Mouse (Mus musculus): Measurements from ENCODE around the gene Dbi. TPM values are rescaled to one million over a fixed set of nuclear protein-coding genes. Genes with fewer than 3 reads are reported as not detected.
"Not testable (repeated sequence)": the region's sequence is repeated elsewhere in the genome, so short reads cannot be mapped to it uniquely, and the experiment has no call there.

Dbi gene
- polyA plus RNA-seq, 1 experiment from 2014 or later = 421 TPM

GRCm38 (mm10) chr1:120094920-120095319, 26.0 kb downstream of the Dbi start:
- ATAC-seq (ENCODE audit: insufficient read depth) (no peak), DNase-seq (no peak)
- H3K9me3 ChIP-seq (ENCODE audit: low read depth, low read length) = no peaks in the 10 kb centered on the region
- WGBS = 62% methylated on average over 3 of the region's 3 CpGs
- H3K4me1 ChIP-seq (ENCODE audit: insufficient read depth) = no peaks in the 10 kb centered on the region
- no peak for TF ChIP-seq CTCF (IDR thresholded peaks at IDR 0.05; ENCODE audit: low read depth)
- H3K27ac ChIP-seq (ENCODE audit: low read depth) = no peak overlapping the region
- no peak overlapping the region for H3K4me2 ChIP-seq
- no peak overlapping the region for H3K9ac ChIP-seq
- no peaks in the 10 kb centered on the region for H3K27me3 ChIP-seq (ENCODE audit: insufficient read depth, low read length)
- no peak overlapping the region for H3K4me3 ChIP-seq (ENCODE audit: low read depth, low read length)
- no peaks in the 10 kb centered on the region for H3K36me3 ChIP-seq (ENCODE audit: insufficient read depth)

GRCm38 (mm10) chr1:120093482-120094134, 27.3 kb downstream of the Dbi start:
- not testable (repeated sequence) for H3K36me3 ChIP-seq (ENCODE audit: insufficient read depth); H3K27ac ChIP-seq (ENCODE audit: low read depth); H3K4me1 ChIP-seq (ENCODE audit: insufficient read depth); H3K4me3 ChIP-seq (ENCODE audit: low read depth, low read length); H3K27me3 ChIP-seq (ENCODE audit: insufficient read depth, low read length); H3K4me2 ChIP-seq; H3K9me3 ChIP-seq (ENCODE audit: low read depth, low read length); H3K9ac ChIP-seq
- 57% methylated on average over 11 of the region's 14 CpGs for WGBS
- ATAC-seq (ENCODE audit: insufficient read depth) = peak; percentile 63
- TF ChIP-seq CTCF (IDR thresholded peaks at IDR 0.05; ENCODE audit: low read depth) = peak; percentile 93
- DNase-seq = peak; percentile 95

GRCm38 (mm10) chr1:120090880-120091570, 29.9 kb downstream of the Dbi start:
- no peak for ATAC-seq (ENCODE audit: insufficient read depth)
- Histone ChIP-seq H3K36me3 (ENCODE audit: insufficient read depth) (no peaks in the 10 kb centered on the region), H3K9me3 (ENCODE audit: low read depth, low read length) (no peaks in the 10 kb centered on the region), H3K27ac (ENCODE audit: low read depth) (no peak overlapping the region), H3K9ac (no peak overlapping the region), H3K4me2 (no peak overlapping the region), H3K4me3 (ENCODE audit: low read depth, low read length) (no peak overlapping the region), H3K4me1 (ENCODE audit: insufficient read depth) (no peaks in the 10 kb centered on the region), H3K27me3 (ENCODE audit: insufficient read depth, low read length) (no peaks in the 10 kb centered on the region)
- WGBS = 74% methylated on average over 8 of the region's 8 CpGs
- no peak for TF ChIP-seq CTCF (IDR thresholded peaks at IDR 0.05; ENCODE audit: low read depth)
- DNase-seq = no peak

GRCm38 (mm10) chr1:120089180-120089579, 31.7 kb downstream of the Dbi start:
- no peak for TF ChIP-seq CTCF (IDR thresholded peaks at IDR 0.05; ENCODE audit: low read depth)
- 16% methylated on average over 5 of the region's 5 CpGs for WGBS
- no peak overlapping the region for H3K9ac ChIP-seq

GRCm38 (mm10) chr1:120086644-120087043, 34.2 kb downstream of the Dbi start:
- Histone ChIP-seq H3K9ac (no peak overlapping the region), H3K4me3 (ENCODE audit: low read depth, low read length) (no peak overlapping the region), H3K36me3 (ENCODE audit: insufficient read depth) (no peaks in the 10 kb centered on the region), H3K27me3 (ENCODE audit: insufficient read depth, low read length) (no peaks in the 10 kb centered on the region), H3K9me3 (ENCODE audit: low read depth, low read length) (no peaks in the 10 kb centered on the region), H3K27ac (ENCODE audit: low read depth) (no peak overlapping the region), H3K4me1 (ENCODE audit: insufficient read depth) (peaks cover 10% of the 10 kb centered on the region), H3K4me2 (no peak overlapping the region)
- 64% methylated on average over 13 of the region's 13 CpGs for WGBS
- no peak for DNase-seq
- TF ChIP-seq CTCF (IDR thresholded peaks at IDR 0.05; ENCODE audit: low read depth) = no peak
- ATAC-seq (ENCODE audit: insufficient read depth) = no peak

More at GRCm38 (mm10) chr1:120089180-120089579, 31.7 kb downstream of the Dbi start:
- H3K9me3 ChIP-seq (ENCODE audit: low read depth, low read length) = no peaks in the 10 kb centered on the region
- ATAC-seq (ENCODE audit: insufficient read depth) (no peak), DNase-seq (no peak)
- H3K27ac ChIP-seq (ENCODE audit: low read depth) = no peak overlapping the region
- no peak overlapping the region for H3K4me2 ChIP-seq
- H3K36me3 ChIP-seq (ENCODE audit: insufficient read depth) = no peaks in the 10 kb centered on the region
- H3K27me3 ChIP-seq (ENCODE audit: insufficient read depth, low read length) = no peaks in the 10 kb centered on the region
- H3K4me3 ChIP-seq (ENCODE audit: low read depth, low read length) = no peak overlapping the region
- H3K4me1 ChIP-seq (ENCODE audit: insufficient read depth) = no peaks in the 10 kb centered on the region

- 79% methylated on average over 3 of the region's 3 CpGs for WGBS
- H3K27me3 ChIP-seq (ENCODE audit: insufficient read depth, low read length) = no peaks in the 10 kb centered on the region
Measured at GRCm38 (mm10) chr1:120085696-120086095, 35.2 kb downstream of the Dbi start.

GRCm38 (mm10) chr1:120083921-120084517, 36.9 kb downstream of the Dbi start:
- Histone ChIP-seq H3K9ac (no peak overlapping the region), H3K4me2 (no peak overlapping the region), H3K9me3 (ENCODE audit: low read depth, low read length) (no peaks in the 10 kb centered on the region), H3K27me3 (ENCODE audit: insufficient read depth, low read length) (no peaks in the 10 kb centered on the region), H3K4me3 (ENCODE audit: low read depth, low read length) (no peak overlapping the region), H3K36me3 (ENCODE audit: insufficient read depth) (no peaks in the 10 kb centered on the region), H3K4me1 (ENCODE audit: insufficient read depth) (peaks cover 10% of the 10 kb centered on the region), H3K27ac (ENCODE audit: low read depth) (no peak overlapping the region)
- TF ChIP-seq CTCF (IDR thresholded peaks at IDR 0.05; ENCODE audit: low read depth) = no peak
- DNase-seq = peak; percentile 46
- WGBS = 23% methylated on average over 5 of the region's 5 CpGs
- peak; percentile 52; the same call in 1 of the 2 replicates for ATAC-seq (ENCODE audit: insufficient read depth)

More at GRCm38 (mm10) chr1:120085696-120086095, 35.2 kb downstream of the Dbi start:
- H3K36me3 ChIP-seq (ENCODE audit: insufficient read depth) = no peaks in the 10 kb centered on the region
- DNase-seq (no peak), ATAC-seq (ENCODE audit: insufficient read depth) (no peak)
- H3K27ac ChIP-seq (ENCODE audit: low read depth) = no peak overlapping the region
- TF ChIP-seq CTCF (IDR thresholded peaks at IDR 0.05; ENCODE audit: low read depth) = no peak
- H3K4me2 ChIP-seq = no peak overlapping the region
- no peak overlapping the region for H3K4me3 ChIP-seq (ENCODE audit: low read depth, low read length)
- H3K9ac ChIP-seq = no peak overlapping the region
- H3K4me1 ChIP-seq (ENCODE audit: insufficient read depth) = peaks cover 10% of the 10 kb centered on the region
- no peaks in the 10 kb centered on the region for H3K9me3 ChIP-seq (ENCODE audit: low read depth, low read length)

Data from lung, embryonic 14.5 days (tissue).